Mouse (Mus musculus): ENCODE results near the gene Prss30.

DNA sequence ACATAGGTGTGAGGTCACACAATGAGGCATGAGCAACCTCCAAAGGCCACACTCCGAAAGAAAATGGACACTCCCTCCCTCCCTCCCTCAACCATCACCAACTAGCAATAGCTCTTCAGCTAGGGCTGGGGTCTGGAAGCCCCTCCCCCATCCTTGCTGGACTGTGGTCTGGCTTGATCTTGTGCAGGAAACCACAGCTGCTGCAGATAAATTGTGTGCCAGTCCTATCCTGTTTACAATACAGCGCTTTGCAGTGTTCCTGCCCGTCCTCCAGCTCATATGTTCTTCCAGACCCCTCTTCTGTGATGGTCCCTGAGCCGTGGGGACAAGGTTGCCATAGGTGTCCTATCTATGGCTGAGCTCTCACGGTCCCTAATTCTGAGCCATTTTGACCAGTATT is 49.2 kb downstream of the Prss30 start:
- TF ChIP-seq POLR2A (IDR thresholded peaks at IDR 0.05; ENCODE audit: insufficient read depth, low read depth, low read length) (no peak), CTCF (IDR thresholded peaks at IDR 0.05; ENCODE audit: insufficient read depth, low read depth, low read length) (no peak)

Measured in olfactory bulb, adult 2 months (tissue).